Mouse (Mus musculus): Measurements from ENCODE around the gene Apba1.

The Apba1 gene

GRCm38 (mm10) chr19:23806796-23807195 is 48.1 kb downstream of the Apba1 start:
- no peak for DNase-seq (ENCODE audit: low spot score)

DNA sequence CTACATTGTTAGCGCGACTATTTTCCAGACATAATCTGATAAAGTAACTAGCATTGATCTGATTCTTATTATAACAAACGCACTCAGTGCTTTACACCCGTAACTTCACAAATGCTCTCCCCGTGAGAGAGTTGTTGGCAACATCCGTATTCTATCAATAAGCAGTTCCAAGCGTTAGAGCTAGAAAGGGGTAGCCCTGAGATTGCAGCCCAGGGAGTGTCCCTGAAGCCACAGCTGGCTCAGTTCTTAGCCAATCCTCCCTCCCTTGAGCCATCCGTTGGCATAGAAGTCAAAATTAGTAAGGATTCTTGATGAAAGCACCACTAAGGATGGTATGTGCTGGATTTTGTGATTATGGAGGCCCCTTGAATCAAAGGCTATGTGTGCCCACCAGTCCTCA is 48.7 kb downstream of the Apba1 start:
- no peak for DNase-seq (ENCODE audit: low spot score)

DNA sequence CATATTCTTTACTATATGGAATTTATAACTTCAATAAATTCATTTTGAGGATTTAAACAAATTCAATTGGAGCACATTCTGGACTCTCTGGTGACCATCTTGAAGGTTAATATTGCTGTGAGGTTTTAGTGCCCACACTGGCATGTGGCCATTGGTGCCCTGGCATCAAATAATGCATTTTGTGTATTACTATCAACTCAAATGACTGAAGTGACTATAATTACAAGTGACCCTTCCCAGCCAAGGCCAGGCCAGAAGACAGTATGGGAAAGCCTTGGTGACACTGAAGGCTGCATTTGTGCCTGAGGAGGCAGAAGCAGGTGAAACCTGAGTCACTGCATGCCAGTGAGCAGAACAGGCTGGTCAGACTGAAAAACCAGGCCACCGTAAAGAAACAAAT is 50.5 kb downstream of the Apba1 start:
- no peak for DNase-seq (ENCODE audit: low spot score)

- DNase-seq (ENCODE audit: low spot score): no peak
Measured at GRCm38 (mm10) chr19:23810512-23810911, 51.8 kb downstream of the Apba1 start.

DNA sequence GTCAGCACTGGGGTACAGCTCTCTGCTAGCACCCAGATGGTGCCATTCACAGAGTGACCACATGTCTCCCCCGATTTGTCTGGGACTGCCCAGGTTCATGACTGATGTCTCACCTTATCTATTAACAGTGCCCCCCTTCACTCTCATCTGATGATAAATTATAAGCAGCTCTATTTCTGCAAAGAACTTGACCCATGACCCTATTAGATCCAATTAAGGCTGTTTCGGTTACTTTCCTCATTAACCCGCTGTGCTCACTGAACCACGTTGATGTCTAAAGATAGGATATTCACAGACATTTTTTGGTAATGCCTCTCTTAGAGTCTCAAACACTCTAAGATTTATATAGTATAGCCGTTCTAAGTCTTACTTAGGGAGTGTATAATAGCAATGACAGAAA is 52.3 kb downstream of the Apba1 start:
- DNase-seq (ENCODE audit: low spot score): no peak

DNA sequence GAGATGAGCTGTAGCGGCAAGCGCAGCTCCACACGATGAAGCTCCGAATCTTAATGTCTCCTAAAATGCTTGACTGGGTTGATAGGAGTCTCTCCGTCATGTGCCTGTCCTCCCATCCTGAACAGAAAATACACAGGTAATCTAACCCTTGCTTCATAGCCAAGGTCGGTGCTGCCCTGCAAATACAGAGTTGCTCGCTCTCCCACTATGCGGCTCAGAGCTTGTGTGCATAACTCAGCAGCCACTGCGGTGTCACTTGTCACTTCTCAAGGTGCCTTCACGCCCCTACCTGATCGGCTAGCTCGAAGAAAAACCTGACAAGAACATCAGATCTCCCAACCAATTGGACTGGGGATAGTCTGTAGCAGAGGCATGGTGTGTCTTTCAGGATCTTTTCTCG is 58.1 kb downstream of the Apba1 start:
- DNase-seq (ENCODE audit: low spot score): no peak

DNA sequence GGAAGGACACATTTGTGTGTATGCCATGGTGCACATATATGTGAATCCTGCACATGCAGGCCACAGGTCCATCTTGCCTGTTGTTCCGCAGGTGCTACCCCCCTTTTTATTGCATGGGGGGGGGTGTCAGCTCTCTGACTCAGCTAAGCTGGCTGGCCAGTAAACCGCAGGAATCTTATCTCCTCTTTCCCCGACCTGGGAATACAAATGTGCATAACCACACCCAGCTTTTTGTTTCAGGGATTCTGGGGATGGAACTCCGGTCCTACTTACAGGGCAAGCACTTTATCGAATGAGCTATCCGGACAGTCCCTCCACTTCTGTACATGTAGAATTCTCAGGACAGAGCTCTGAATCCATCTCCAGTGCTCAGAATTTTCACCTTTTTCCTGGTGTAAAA is 58.5 kb downstream of the Apba1 start:
- DNase-seq (ENCODE audit: low spot score): no peak

DNA sequence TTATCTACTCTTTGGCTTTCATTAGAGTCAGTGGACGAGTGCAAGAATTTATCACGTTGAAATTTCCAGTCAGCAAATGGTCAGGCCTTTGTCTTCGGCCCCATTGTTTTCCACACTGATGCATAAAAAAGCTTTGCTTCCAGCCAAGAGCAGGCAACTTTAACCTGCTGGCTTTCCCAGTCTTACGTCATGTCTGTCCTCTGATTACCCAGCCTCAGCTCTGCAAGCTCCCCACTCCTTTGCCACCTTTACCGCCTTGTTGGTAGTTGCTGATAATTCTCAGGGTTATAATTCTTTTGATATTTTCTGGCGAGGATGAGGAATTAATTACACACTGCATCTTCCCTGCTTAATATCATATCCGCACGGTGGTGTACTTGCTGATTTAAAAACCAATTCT is 61.2 kb downstream of the Apba1 start:
- no peak for DNase-seq (ENCODE audit: low spot score)

DNA sequence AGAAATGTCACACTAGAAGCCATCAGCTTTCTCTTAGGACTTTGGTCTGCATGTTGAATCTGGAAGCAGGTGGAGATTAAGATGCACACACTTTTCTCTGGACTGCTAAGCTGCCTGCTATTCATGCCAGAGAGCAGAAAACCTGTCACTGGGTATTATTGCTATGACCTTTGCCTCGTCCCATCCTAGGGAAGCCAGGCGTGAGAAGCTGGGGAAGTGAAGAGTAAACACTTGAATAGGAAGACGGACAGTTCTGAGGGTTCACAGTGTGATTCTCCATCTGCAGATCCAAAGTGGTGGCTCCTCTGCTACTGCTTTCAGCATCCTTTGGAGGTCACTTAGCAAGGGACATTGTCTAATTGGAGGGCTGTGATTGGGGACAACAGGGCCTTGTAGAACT is 63.8 kb downstream of the Apba1 start:
- DNase-seq (ENCODE audit: low spot score): no peak

DNA sequence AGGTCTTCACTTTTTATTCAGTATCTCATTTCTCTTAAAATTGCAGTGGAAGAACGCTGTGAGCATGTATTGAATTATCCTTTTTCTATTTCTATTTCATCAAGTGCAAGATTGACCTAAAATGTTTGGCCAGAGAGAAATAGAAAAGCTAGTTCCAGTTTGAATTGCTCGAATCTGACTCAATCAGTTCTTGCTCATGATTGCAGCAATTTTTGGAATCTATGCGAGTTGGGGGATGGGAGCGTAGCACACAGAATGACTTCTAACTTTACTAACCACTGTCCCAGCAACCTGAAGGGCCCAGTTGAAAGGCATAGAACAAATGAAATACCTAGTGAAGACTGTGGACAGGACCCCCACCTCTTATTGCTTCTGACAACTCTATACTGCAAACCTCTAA is 64.8 kb downstream of the Apba1 start:
- DNase-seq (ENCODE audit: low spot score): no peak

DNA sequence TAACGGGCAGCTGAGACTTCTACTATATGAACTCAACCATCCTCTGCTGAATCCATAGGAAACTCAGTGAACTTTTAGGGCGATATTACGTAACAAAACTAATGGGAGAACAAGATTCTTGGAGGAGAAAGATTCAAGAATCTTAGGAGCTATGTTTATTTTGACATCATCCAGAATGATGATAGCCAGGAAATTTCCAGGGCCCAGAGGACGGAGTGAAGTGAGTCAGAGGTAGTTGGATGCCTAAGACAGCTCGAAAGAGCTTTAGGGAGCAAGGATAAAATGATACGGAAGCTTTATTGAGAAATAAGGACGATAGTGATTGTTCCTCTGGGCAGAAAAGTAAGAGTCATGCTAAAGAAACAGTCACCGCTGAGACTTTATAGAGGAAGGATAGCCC is 67.6 kb downstream of the Apba1 start:
- no peak for DNase-seq (ENCODE audit: low spot score)

GRCm38 (mm10) chr19:23830761-23831160 is 72.1 kb downstream of the Apba1 start:
- no peak for DNase-seq (ENCODE audit: low spot score)

DNA sequence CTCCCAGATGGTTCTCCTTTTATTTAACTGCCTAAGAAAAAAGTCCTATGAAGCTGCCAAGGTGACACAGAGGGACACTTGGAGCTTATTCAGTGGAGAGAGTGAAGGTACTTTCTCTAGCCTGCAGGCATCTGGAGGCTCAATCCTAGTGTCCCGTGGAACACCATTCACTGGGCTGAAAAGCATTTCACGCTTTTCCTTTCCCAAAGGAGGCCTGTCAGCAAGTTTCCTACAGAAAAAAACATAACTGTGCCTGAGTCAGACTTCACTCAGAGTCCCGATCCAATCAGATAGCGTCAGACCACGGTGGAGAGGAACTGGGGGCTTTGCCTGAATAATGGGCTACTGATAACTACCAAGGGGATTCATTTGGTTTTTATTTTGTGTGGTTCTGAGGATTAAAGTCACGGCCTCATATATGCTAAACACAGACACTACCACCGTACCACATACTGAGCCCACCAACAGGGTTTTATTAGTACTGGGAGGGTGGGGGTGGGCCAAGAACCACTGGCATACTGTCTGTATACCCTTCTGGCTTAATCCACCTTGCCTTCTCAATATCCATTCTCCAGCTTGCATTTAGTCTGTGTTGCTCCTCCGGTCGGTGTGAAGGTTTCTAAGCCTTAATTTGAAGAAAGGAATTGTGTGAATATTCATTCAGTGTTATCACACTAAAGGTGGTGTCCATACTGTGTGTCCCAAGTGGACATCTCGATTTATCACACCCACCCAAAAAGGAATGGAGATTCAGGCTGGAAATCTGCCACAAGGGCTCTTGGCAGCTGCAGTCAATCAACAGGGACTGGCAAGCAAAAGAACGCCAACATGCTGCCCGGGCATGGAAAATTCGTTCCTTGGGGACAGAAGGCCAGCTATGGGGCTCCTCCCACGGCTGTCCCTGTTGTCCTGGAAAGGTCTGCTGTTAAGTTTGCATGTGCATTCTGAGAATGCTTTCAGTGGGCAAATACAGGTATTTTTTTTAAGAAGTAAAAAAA is 75.3 kb downstream of the Apba1 start:
- no peak for DNase-seq (ENCODE audit: low spot score)

DNA sequence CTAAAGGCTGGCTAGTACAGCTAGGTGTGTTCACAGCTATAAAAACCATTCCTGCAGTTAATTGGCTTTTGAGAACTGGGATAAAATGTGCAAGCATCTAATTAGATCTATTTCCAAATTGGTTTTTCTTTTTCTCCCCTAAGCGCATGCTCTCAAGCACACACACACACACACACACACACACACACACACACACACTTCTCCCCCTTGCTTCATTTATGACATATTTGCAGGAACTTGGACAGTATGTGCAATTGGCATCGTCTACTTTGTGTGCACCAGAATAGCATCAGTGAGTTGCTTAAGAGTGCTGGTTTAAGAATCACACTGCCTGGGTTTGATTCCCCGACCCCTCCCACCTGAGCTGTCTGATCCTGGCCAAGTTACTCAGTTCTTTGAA is 76.0 kb downstream of the Apba1 start:
- DNase-seq (ENCODE audit: low spot score): no peak

DNA sequence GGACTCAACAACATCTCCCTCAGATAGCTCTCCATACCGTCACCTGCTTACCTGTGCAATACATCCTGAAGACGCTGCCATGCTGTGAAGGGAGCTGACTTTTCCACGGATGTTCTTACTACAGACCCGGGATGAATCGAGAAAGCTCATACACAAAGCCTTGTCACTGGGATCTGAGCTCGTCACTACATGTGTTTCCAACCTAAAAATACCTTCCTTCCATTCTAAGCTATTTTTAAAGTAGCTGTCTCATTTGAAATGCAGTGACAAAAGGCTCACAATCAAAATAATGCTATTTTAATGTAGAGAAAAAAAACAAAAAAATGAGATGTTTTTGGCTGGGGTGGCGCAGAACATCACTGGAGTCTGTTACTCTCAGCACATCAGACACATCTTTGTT is 97.1 kb downstream of the Apba1 start:
- DNase-seq (ENCODE audit: low spot score): no peak

DNA sequence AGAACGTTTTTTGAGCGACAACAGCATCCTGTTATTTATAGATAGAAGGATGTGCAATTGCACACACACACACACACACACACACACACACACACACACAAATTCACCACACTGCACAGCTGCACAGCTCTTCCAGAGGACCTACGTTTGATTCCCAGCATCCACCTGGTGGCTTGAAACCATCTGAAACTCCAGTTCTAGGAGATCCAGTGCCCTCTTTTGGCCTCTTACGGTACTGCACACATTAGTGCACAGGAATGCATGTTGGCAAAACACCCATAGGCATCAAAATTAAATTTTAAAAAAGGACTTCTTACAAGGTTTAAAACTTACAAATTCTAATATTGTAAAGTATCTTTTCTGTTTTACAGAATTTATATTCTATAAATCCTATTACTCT is 99.4 kb downstream of the Apba1 start:
- no peak for DNase-seq (ENCODE audit: low spot score)

- DNase-seq (ENCODE audit: low spot score): no peak
Measured at GRCm38 (mm10) chr19:23858781-23859180, 100.1 kb downstream of the Apba1 start.

GRCm38 (mm10) chr19:23860151-23860820 is 101.6 kb downstream of the Apba1 start:
- DNase-seq (ENCODE audit: low spot score): peak; percentile 22

DNA sequence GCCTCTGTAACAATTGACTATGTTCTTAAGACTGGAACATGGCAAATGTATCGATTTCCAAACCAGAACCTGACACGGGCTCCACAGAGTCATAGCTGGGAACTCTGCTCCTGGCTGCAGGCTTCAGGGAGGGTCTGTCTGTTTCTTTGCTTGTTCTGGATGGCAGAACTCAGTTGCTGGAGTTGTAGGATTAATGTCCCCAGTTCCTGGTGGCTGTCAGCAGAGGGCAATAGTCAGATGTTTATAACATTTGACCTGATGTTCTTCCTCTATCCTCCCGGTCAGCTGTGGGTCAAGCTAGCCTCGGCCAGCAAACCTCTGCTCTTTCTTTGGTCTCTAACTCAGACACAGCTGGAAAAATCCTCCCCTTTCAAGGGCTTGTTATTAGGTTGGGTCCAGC is 104.0 kb downstream of the Apba1 start:
- DNase-seq (ENCODE audit: low spot score): no peak

- no peak for DNase-seq (ENCODE audit: low spot score)
Measured at GRCm38 (mm10) chr19:23863959-23864358, 105.3 kb downstream of the Apba1 start.

- no peak for DNase-seq (ENCODE audit: low spot score)
Measured at GRCm38 (mm10) chr19:23866045-23866444, 107.4 kb downstream of the Apba1 start.

GRCm38 (mm10) chr19:23867052-23867451 is 108.4 kb downstream of the Apba1 start:
- DNase-seq (ENCODE audit: low spot score): no peak

DNA sequence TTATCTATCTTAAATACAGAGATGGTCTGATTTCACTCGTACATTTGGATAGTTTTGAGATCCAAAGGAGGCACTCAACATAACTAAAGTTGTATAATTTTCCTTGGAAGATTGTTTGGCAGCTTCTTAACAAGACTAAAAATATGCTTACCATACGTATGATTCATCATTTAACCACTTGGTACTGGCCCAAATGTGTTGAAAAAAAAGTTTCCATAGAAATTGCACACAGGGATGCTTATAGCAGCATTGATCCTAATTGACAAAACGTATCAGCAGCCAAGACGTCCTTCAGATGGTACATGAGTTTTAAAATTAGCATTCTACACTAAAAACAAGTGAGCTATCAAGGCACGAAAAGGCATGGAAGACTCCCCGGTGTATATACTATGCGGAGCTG is 108.9 kb downstream of the Apba1 start:
- no peak for DNase-seq (ENCODE audit: low spot score)
